Mouse (Mus musculus): ENCODE measurements at regions not wholly inside any gene's neighbourhood (a gene's known extent, or its start where the extent isn't known, plus 50 kb on each side); places are given as distances from the start of the nearest gene placed in this dataset.

DNA sequence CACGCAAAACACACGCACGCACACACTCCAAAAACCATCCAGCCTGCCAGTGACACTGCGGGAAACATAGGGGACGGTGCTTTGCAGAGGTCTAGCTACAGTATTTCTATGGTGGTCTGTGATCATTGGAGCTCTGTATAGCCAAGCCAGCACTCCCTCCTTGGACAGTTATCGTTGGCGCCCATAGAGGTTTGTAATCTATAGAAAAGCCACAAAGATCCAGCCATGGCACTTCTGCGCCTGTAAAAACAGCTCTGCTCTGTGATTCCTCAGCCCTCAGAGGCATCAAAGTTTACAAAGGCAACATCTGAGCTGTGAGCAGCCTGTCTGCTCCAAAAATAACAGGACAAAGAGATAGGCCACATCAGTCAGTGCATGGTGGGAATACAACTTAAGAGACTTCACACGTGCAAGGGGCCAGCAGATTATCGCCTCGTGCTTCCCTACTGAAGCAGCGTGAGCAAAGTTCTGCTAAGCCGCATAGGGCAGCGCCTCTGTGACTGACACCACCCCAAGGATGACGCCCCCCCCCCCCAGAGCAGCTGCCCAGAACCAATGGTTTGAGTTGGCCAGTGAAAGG, 194.7 kb downstream of the Ackr3 start:
- no peak for DNase-seq (ENCODE audit: low spot score in 2 of 2)

DNA sequence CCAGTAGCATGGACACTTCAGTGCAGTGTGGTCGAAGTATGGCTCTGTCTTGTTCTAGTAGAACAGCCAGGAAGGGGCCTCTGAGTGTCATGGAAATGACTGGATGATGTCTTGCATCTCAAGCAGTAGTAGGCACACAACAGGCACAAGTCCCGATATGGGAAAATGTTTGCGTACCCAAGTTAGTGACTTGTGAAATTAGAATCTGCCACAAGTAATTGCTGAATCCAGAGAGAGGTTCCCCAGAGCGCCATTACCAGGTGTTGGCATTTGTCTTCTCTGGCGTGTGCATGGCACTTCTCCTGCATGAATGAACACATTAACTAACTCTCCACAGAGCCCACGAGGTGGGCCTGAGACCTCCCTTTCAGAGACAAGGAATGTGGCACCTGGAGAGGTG, 199.3 kb downstream of the Ackr3 start:
- DNase-seq (ENCODE audit: low spot score in 2 of 2), result no peak

DNA sequence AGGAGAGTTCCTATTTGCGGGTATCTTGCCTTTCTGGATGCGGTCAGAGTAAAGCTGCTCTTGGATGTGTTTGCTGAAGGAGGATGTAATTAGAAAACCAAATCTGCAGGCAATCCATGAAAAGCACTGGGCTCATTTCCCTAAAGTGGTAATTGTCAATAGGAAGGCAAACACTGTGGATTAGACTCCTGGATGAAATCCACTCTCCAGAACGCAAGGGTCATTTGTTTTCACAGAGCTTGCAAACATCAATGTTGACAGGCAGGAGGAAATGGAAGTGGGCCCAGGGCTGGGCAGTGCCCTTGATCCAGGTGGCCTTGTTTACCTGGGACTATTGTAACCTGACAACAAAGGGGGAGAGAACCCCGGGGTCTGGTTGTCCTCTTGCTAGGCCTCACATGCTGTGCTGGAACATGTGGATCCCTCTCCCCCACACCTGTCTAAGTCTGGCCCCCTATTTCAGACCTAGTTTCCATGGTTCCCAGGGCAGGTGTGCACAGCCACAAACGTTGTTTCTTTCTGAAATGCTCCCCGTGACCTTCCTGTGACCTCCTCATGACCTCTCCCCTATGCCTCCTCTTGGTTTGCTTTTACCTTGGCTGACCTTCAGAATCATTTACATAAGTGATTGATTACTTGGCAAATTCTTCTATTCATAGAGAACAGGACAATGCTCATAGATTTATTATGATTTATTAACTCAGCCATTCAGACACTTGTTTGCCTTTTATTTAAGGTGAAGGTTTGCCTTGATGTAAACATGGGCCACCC, 197.9 kb upstream of the Cops8 start:
- no peak for DNase-seq (ENCODE audit: low spot score in 2 of 2)

DNA sequence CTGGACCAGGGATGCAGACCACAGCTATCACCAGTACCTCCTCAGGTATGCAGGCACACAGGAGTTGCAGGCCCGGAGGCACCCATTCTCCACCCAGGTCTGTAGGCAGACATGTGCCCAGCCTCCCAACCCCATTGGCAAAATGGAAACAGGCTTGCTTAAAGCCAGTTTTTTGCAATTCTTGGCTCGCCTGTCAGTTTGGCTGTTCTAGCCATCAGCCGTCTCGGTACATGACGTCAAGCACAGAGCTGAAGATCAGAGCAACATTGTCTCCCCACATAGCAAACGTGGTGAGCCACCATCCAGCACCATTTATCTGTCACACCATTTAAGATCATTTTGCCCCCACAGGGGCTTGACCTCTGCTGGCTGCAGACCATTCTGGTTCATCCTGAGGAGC, 196.1 kb upstream of the Cops8 start:
- DNase-seq (ENCODE audit: low spot score in 2 of 2), result no peak

DNA sequence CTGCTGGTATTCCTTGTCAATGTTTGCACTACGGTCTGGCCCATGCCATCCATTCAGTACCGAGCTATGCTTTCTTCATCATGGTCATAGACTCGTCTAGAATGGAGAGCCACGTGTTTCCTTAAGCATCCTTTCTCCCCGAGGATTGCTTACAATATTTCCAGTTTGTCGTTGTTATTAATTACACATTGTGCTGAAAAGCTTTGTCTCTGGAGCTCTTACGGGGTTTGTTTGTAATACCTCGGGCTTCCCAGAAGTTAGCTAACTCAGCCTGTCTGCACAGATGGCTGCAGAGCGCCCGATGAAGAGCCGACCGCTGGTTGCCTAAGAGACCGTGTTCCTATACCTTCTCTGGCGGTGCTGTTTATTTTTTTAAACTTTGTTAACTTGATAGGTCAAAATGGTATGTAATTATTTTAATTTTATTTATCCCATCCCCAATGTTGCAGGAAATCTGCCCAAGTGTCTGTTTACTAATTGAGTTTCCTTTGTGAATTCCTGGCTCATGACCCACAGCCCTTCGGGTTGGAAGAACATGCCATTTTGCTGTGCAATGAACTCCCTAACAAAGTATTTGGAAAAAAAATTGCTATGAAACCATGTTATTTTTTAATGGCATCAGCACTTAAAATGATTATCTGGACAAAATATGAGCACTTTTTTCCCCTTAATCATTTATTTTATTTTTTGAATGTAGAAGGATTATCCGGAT, 194.1 kb upstream of the Cops8 start:
- DNase-seq (ENCODE audit: low spot score in 2 of 2), result no peak

DNA sequence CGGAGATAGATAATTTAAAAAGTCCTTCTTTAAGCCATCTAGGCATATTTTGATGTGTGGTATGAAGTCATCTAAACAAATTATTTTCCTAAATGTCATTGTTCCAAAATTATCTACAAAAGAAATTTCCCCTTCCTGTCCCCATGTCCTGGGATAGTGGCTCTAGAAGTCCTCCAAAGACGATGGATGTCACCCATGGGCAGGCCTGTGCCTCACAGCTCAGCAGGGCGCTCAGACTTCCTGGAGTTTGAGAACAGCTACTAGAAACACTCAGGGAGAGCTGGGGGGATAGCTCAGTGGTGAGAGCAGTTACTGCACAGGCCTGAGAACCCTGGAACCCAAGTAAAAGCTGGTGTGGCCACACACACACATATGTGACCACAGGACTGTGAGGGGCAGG, 193.5 kb upstream of the Cops8 start:
- no peak for DNase-seq (ENCODE audit: low spot score in 2 of 2)

DNA sequence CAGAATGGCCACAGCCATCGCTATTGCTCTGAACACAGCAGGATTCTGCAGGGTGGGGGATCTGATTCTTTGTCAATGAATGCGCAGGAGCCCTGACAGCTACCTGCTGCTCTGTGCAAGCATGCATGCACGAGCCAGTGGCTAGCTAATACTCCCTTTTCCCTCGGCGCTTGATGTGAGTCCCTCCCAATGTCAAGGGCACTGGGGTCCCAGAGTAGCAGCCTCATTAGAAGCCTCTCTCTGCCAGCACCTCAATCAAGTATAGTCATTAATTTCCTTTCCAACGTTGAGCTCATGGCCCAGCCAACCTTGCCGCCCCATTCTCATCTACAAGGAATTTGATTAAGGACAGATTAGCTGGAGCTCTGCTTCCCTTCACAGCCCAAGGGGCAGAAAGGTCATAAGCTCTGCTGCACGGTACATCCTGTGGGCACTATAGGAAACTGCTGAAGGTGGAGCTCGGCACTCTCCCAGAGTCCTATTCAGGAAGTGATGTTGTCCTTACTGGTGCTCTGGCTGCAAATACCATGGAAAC, 190.2 kb upstream of the Cops8 start:
- DNase-seq (ENCODE audit: low spot score in 2 of 2), result no peak

DNA sequence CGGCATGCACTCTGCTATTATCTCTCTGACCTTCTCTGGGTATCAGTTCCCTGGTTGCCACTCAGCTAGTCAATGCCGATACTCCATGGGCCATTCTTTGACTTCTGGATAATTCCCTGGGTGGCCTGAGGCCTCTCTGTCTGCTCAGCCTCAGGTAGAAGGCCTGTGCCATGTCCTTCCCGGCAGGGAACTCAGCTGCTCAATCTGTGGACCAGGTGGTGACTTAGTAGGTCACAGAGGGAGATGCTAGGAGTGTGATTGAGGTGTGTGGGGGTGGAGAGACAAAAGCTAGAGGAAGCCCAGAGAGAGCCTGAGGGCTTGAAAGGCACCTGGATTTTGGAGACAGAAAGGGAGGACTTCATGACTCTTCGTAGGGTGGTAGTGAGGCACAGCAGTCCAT, 188.0 kb upstream of the Cops8 start:
- DNase-seq (ENCODE audit: low spot score in 2 of 2), result no peak

DNA sequence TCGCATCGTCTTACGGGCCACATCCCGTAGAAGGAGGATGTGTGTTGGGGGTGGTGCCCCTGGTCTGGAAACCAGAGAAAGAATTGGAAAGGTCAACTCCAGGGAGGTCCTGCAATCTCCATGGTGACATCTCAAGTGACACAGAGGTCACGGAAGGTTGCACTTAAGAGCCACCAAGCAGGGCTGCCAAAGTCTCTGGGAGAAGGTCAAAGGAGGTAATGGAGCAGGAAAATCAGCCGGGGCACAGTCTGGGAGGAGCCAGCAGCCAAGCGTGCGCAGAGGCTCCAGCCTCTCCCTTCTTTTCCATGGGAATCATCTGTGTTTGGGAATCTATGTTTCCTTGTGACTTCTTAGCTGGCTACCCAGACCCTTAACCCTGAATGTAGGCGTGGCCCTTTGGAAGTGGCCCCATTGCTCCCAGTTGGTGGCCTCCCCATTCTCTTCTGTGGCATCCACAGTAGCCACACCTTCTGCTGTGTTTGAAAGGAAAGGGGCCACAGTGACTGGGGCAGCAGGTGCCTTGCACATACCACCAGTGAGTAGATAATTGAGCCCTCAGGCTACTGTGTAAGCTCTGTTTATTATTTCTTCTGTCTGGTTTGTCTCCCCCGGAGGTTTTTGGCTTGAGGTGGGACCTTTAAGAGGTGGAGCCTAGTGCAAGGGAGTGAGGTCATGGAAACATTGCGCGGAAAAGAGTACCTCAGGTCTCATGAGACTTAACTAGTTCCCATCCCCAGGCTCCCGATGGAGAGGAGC, 178.5 kb upstream of the Cops8 start:
- DNase-seq (ENCODE audit: low spot score in 2 of 2), result no peak

DNA sequence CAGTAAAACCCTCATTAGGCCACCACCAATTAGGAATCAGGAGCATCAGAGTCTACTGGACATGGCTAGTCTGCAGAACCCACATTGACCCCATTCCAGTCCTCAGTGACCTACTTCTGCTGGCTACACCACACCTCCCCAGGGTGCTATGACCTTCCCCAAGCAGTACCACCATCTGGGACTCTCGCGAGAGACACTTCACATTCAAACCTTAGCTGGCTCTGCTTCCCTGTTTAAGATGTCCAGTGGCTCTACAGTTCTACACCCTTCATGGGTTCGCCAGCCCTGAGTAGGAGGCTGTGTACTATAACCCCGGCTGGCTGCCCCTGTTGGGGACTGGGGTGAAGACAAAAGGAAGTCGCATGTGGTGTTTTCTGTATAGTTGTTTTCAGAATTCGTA, 174.4 kb upstream of the Cops8 start:
- no peak for DNase-seq (ENCODE audit: low spot score in 2 of 2)

DNA sequence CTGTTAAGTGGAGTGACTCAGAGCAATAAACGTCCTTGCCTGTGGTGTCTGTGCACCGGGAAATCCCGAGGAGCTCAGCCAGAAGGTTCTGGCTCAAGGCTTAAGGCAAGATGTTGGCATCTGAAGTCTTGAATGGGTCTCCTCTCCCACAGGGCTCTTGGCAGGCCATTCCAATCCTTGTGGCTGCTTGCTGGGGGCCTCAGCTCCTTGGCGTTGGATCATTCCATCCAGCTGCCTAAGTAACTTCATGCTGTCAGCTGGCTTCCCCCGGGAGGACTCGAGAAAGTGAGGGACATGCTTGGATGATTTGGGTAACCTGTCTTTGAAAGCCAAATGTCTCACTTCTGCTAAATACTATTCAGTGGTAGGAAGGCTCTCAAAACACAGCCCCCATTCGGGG, 174.0 kb upstream of the Cops8 start:
- DNase-seq (ENCODE audit: low spot score in 2 of 2), result no peak

DNA sequence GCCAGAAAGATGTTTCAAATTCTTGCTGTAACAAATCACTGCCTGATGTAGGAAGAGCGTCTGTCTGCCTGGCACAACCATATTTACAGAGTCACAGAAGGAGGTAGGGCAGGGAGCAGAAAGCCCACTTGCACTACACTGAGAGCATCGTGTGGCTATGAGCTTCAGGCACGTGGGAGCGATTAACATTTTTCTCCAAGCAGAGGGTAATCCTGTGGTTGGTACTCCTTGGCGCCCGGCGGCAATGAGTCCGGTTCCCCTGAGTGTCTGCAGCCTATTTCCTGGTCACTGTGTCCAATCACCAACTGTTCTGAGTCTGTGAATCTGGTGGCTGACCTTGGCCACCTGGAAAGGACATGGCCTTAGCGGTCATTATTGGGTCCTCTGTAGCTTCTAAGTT, 172.3 kb upstream of the Cops8 start:
- DNase-seq (ENCODE audit: low spot score in 2 of 2), result no peak

DNA sequence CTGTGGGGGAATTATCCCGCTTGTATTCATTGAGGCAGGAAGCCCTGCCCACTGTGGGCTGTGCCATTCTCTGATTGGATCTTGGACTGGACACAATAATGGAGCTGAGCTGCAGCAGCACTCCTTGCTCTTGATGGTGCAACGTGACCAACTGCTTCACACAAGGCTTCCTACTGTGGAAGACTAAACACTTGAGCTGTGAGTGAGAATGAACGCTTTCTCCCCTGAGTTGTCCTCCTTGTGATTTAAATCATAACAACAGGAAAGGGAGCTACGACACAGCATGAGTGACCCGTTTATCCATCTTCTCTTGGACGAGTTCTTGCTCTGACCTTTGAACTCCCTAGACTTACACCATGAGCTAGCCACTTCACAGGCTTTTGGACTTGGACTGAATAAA, 171.0 kb upstream of the Cops8 start:
- no peak for DNase-seq (ENCODE audit: low spot score in 2 of 2)

DNA sequence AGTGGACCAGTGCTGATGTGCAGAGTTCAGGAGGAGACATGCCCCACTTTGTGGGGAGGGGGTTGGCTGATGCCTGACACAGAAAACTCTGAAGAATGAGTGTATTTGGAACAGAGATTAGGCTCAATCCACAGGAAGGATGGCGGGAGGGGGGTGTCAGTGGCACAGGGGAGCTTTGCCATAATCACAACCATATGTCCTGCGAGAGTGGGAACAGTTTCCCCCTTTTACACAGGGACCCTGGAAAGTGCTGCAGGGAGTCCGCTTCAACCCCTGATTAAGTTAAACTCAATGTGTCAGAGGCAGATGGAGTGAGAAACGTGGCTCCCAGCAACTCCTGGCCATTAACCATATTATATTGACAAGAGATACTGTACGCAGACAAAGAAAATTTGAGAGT, 168.9 kb upstream of the Cops8 start:
- no peak for DNase-seq (ENCODE audit: low spot score in 2 of 2)

DNA sequence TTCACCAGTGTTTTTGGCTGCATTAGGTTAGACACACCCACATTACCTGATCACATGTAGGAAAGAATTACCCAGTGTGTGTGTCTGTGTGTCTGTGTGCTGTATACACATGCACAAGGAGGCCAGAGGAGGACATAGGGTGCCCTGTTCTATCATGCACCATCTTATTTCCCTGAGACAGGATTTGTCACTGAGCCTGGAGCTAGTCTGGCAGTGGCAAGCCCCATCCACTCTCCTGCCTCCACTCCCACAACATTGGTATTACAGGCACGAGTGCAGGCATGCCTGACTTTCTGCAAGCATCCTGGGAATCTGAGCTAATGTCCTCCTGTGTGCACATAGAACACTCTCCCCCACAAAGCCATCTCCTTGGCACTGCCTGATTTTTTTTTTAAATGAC, 162.1 kb upstream of the Cops8 start:
- DNase-seq (ENCODE audit: low spot score in 2 of 2), result no peak

DNA sequence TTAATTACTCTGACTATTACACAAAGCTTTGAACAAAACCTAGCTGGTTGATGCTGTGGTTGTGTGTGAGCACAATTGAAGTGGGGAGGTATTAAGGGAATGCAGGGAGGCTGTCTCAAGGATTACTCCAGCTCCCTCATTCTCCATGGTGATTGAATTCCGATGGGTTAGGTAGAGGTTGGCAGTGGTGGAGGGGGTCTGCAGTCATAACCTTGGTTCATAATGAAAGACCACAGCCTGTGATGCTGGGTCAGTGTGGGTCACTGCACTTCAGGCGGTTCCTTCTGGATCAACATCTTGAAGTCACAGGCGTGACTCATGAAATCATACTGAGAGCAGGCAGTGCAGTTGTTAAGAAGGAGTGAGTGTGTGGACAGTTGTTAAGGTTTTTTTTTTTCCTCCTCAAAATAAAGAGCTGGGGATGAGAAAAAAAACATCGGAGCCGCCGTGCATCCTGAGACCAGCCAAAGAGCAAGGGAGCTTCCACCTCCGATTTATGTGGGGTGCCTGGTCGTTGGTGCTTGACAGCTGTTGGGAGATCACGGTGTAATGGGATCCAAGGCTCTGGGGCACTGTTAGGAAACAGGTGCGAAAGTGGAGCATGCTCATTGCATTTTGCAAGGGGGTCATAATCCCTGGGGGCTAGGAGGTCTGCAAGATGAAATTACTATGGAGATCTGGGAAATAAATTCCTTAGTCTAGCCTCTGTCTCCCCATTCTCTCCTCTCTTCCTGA, 161.5 kb upstream of the Cops8 start:
- DNase-seq (ENCODE audit: low spot score in 2 of 2), result no peak

DNA sequence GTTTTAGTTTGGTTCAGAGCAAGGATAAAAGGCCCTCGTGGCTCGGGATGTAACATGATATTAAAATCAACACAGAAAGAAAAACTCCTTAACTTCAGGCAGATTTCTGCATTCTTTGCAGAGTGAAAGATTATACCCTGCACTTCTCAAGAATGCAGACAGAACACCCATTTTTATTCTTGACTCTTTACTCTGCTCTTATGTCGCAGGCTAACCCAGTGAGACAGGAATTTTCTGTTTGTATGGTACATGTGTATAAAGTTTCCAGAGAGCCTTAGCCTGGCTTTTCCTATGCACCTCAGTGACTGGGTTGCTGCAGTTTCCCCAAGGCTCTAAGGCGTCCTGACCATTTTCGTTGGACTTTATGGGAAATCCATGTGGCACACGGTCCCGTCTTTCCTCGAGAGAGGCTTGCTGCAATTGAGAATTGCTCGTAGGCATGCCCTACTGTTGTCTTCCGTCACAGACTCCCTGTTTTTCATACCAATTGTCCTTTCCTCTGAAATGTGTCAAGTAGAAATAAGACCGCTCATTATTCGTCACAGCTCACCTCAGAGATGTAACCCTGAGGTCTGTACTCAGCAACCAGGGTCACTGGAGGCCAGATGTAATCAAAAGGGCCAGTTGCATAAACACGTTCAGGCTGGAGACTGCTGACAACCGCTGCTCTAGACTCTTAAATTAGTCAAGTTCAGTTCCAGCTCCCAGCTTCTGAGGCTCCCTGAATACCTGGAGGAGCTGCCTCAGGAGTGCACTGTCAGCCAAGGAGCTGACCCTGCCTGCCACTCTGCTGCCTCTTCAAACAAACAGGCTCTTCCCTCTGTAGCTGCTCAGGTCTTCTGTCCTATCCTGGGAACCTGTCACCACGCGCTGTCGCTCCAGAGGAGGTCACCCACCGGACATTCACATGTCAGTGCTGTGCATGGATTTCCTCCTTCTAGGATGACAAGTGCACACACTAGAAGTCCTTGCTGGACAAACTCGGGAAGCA, 160.2 kb upstream of the Cops8 start:
- DNase-seq (ENCODE audit: low spot score in 2 of 2), result no peak

DNA sequence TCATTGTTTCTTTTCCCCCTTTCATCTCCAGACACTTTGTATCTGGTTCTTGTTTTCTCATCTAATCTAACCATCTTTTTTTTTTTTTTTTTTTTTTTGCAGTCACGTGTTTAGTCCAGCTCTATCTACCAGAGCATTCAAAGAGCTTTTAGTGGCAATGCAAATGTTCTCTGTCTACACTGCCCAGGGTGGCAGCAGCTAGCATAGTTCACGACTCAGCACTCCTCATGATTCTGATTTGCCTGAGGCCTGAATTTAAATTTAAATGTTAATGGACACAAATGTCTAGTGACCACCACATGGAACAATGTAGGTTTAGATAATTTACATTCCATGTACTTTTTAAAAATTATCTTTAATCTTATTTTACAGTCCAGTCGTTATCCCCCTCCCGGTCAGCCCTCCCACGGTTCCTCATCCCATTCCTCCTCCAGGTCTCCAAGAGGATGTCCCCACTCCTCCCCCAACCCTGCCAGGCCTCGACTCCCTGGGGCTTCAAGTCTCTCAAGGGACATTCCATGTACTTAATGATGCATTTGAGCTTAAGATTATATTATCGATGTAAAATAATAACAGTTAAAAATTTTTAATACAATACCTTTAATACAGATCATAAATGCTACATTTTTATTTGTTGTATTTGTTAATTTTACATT, 153.1 kb upstream of the Cops8 start:
- no peak for DNase-seq (ENCODE audit: low spot score in 2 of 2)

DNA sequence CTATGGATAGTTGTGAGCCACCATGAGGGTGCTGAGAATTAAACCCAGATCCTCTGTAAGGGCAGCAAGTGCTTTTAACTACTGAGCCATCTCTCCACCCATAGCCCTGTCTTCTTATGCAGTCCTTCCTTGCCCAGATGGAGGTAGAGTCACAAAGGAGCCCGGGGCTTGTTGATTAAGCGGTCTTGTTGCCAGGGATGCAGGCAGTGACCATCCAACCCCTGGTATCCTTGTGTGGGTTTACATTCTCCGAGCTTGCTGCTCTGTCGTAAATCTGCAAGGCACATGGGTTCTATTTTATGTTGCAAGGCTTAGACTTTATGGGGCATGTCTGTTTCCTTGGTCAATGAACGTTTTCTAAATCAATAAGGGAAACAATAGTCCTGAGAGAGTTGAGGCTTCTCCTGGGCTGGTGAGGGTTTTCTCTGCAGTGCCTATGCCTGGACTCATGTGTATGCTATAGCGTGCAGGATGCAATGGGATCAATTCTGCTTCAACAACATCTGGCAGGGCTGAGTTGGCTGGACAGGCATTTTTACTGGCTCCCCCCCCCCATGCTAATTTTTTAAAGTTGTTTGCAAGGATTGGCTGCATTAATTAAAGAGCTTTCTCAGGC, 150.7 kb upstream of the Cops8 start:
- no peak for DNase-seq (ENCODE audit: low spot score in 2 of 2)

Measured in frontal cortex, postnatal 25 days (tissue).